Mouse (Mus musculus) kidney, embryonic 15.5 days (tissue): ENCODE data around the gene Fam19a3. TPM values are rescaled to one million over a fixed set of nuclear protein-coding genes. Genes with fewer than 3 reads are reported as not detected.
"Not testable (repeated sequence)": the region's sequence is repeated elsewhere in the genome, so short reads cannot be mapped to it uniquely, and the experiment has no call there.

Source experiments
- ATAC-seq: fragments of 200-750 bp; cut with Nextera tagmentation; replicated peaks from 2 replicates; pipeline ENCODE4 v1.8.0; 2017; ENCODE audit warnings: moderate TSS enrichment; ENCODE audit not compliant: low FRiP score
- H3K27ac ChIP-seq: fragments of 300-500 bp; sonication (generic); 2 replicates; pipeline ENCODE4 v1.5.1; 2015; ENCODE audit warnings: mild to moderate bottlenecking, inconsistent platforms
- H3K27me3 ChIP-seq: fragments of 300-500 bp; sonication (generic); 2 replicates; pipeline ENCODE4 v1.6.1; 2015; ENCODE audit warnings: inconsistent platforms
- H3K36me3 ChIP-seq: fragments of 300-500 bp; sonication (generic); 2 replicates; pipeline ENCODE4 v1.6.1; 2015; ENCODE audit warnings: inconsistent platforms
- H3K4me1 ChIP-seq: fragments of 300-500 bp; sonication (generic); 2 replicates; pipeline ENCODE4 v1.6.1; 2015; ENCODE audit warnings: inconsistent platforms
- H3K4me2 ChIP-seq: fragments of 300-500 bp; sonication (generic); 2 replicates; pipeline ENCODE4 v1.6.1; 2015; ENCODE audit warnings: moderate library complexity, mild to moderate bottlenecking, inconsistent platforms
- H3K4me3 ChIP-seq: fragments of 300-500 bp; sonication (generic); replicated peaks from 2 replicates; pipeline ENCODE4 v1.5.1; 2015; ENCODE audit warnings: mild to moderate bottlenecking, inconsistent platforms
- H3K9ac ChIP-seq: fragments of 300-500 bp; sonication (generic); 2 replicates; pipeline ENCODE4 v1.6.1; 2015; ENCODE audit warnings: mild to moderate bottlenecking, inconsistent platforms
- H3K9me3 ChIP-seq: fragments of 300-500 bp; sonication (generic); replicated peaks from 2 replicates; pipeline ENCODE4 v1.6.1; 2016; ENCODE audit warnings: inconsistent platforms
- WGBS: fragments of 180-500 bp; shearing (Covaris S2); methylation state at CpG from one replicate; pipeline ENCODE4 v1.1.7; 2015; ENCODE audit warnings: mixed read lengths; 5-methylcytosine and 5-hydroxymethylcytosine counted together
- polyA plus RNA-seq: library from polyadenylated mRNA; unstranded; fragments of >200 nt; fragmentation: Nextera tagmentation; extraction: Ambion mirVana; gene quantifications from 2 replicates; pipeline ENCODE4 v1.2.1, GENCODE M21; 2015

The Fam19a3 gene
- polyA plus RNA-seq, 1 experiment from 2014 or later = 0.06 TPM

- ATAC-seq = no peak
- peaks cover 37% of the 10 kb centered on the region for H3K4me1 ChIP-seq
These were observed 4.3 kb downstream of the Fam19a3 start for GRCm38 (mm10) chr3:104777342-104777741.

GRCm38 (mm10) chr3:104773301-104773700, 8.3 kb downstream of the Fam19a3 start:
- Histone ChIP-seq H3K27ac (no peak overlapping the region), H3K36me3 (no peaks in the 10 kb centered on the region), H3K4me2 (no peak overlapping the region), H3K9me3 (no peaks in the 10 kb centered on the region), H3K27me3 (peaks cover 38% of the 10 kb centered on the region), H3K9ac (no peak overlapping the region), H3K4me1 (peaks cover 12% of the 10 kb centered on the region), H3K4me3 (no peak overlapping the region)
- ATAC-seq = no peak
- WGBS = 68% methylated on average over 7 of the region's 7 CpGs

More at GRCm38 (mm10) chr3:104777342-104777741, 4.3 kb downstream of the Fam19a3 start:
- peaks cover 74% of the 10 kb centered on the region for H3K27me3 ChIP-seq
- peak overlapping the region; percentile 36 for H3K4me3 ChIP-seq
- no peak overlapping the region for H3K9ac ChIP-seq
- WGBS = under 1% methylated on average over 20 of the region's 20 CpGs
- H3K4me2 ChIP-seq = peak overlapping the region; percentile 70
- no peaks in the 10 kb centered on the region for H3K36me3 ChIP-seq
- no peaks in the 10 kb centered on the region for H3K9me3 ChIP-seq
- H3K27ac ChIP-seq = no peak overlapping the region

- H3K4me1 ChIP-seq = peaks cover 6% of the 10 kb centered on the region; the same call in 1 of the 2 replicates
- no peak overlapping the region for H3K9ac ChIP-seq
- H3K4me3 ChIP-seq = no peak overlapping the region
- WGBS = 40% methylated on average over 6 of the region's 6 CpGs
- H3K36me3 ChIP-seq = no peaks in the 10 kb centered on the region
- no peak overlapping the region for H3K27ac ChIP-seq
- peaks cover 19% of the 10 kb centered on the region for H3K27me3 ChIP-seq
- no peak for ATAC-seq
- no peak overlapping the region for H3K4me2 ChIP-seq
- no peaks in the 10 kb centered on the region for H3K9me3 ChIP-seq
These were observed 10.2 kb downstream of the Fam19a3 start for GRCm38 (mm10) chr3:104771460-104771859.

GRCm38 (mm10) chr3:104770918-104771317, 10.7 kb downstream of the Fam19a3 start:
- no peak overlapping the region for H3K4me3 ChIP-seq
- no peak for ATAC-seq
- peaks cover 6% of the 10 kb centered on the region; the same call in 1 of the 2 replicates for H3K4me1 ChIP-seq
- H3K36me3 ChIP-seq = no peaks in the 10 kb centered on the region
- H3K27me3 ChIP-seq = peaks cover 14% of the 10 kb centered on the region
- H3K27ac ChIP-seq = no peak overlapping the region
- no peak overlapping the region for H3K4me2 ChIP-seq
- H3K9ac ChIP-seq = no peak overlapping the region
- H3K9me3 ChIP-seq = no peaks in the 10 kb centered on the region
- 51% methylated on average over 3 of the region's 3 CpGs for WGBS

GRCm38 (mm10) chr3:104770035-104770434, 11.6 kb downstream of the Fam19a3 start:
- 62% methylated on average over 10 of the region's 10 CpGs for WGBS
- no peak for ATAC-seq
- H3K4me3 ChIP-seq = no peak overlapping the region

GRCm38 (mm10) chr3:104769135-104769534, 12.5 kb downstream of the Fam19a3 start:
- WGBS = 31% methylated on average over 3 of the region's 3 CpGs
- Histone ChIP-seq H3K9ac (no peak overlapping the region), H3K27ac (no peak overlapping the region), H3K9me3 (no peaks in the 10 kb centered on the region), H3K4me2 (no peak overlapping the region), H3K27me3 (peaks cover 9% of the 10 kb centered on the region; the same call in 1 of the 2 replicates), H3K4me3 (no peak overlapping the region), H3K36me3 (no peaks in the 10 kb centered on the region), H3K4me1 (peaks cover 6% of the 10 kb centered on the region; the same call in 1 of the 2 replicates)
- ATAC-seq = no peak

More at GRCm38 (mm10) chr3:104770035-104770434, 11.6 kb downstream of the Fam19a3 start:
- peaks cover 9% of the 10 kb centered on the region; the same call in 1 of the 2 replicates for H3K27me3 ChIP-seq
- no peak overlapping the region for H3K27ac ChIP-seq
- no peak overlapping the region for H3K4me2 ChIP-seq
- H3K4me1 ChIP-seq = peaks cover 6% of the 10 kb centered on the region; the same call in 1 of the 2 replicates
- H3K9me3 ChIP-seq = no peaks in the 10 kb centered on the region
- no peak overlapping the region for H3K9ac ChIP-seq
- no peaks in the 10 kb centered on the region for H3K36me3 ChIP-seq

- Histone ChIP-seq H3K27ac (no peak overlapping the region), H3K4me3 (no peak overlapping the region), H3K9me3 (no peaks in the 10 kb centered on the region), H3K4me1 (no peaks in the 10 kb centered on the region), H3K9ac (no peak overlapping the region), H3K36me3 (no peaks in the 10 kb centered on the region), H3K27me3 (no peaks in the 10 kb centered on the region), H3K4me2 (no peak overlapping the region)
- no peak for ATAC-seq
- WGBS = 78% methylated on average over 4 of the region's 4 CpGs
These were observed 13.9 kb downstream of the Fam19a3 start for GRCm38 (mm10) chr3:104767716-104768115.

GRCm38 (mm10) chr3:104767141-104767540, 14.5 kb downstream of the Fam19a3 start:
- whole genome bisulfite sequencing = 54% methylated on average over 2 of the region's 2 CpGs
- H3K4me1 ChIP-seq = no peaks in the 10 kb centered on the region
- H3K9me3 ChIP-seq = no peaks in the 10 kb centered on the region
- H3K27me3 ChIP-seq = no peaks in the 10 kb centered on the region
- no peak overlapping the region for H3K27ac ChIP-seq
- no peak overlapping the region for H3K9ac ChIP-seq
- no peak for ATAC-seq
- H3K36me3 ChIP-seq = no peaks in the 10 kb centered on the region
- no peak overlapping the region for H3K4me2 ChIP-seq
- no peak overlapping the region for H3K4me3 ChIP-seq

GRCm38 (mm10) chr3:104765021-104765420, 16.6 kb downstream of the Fam19a3 start:
- no peak overlapping the region for H3K4me2 ChIP-seq
- no peaks in the 10 kb centered on the region for H3K36me3 ChIP-seq
- H3K4me1 ChIP-seq = no peaks in the 10 kb centered on the region
- no peak overlapping the region for H3K9ac ChIP-seq
- WGBS = 25% methylated on average over 4 of the region's 4 CpGs
- no peak overlapping the region for H3K4me3 ChIP-seq
- no peak for ATAC-seq
- H3K27ac ChIP-seq = no peak overlapping the region
- H3K9me3 ChIP-seq = no peaks in the 10 kb centered on the region
- peaks cover 9% of the 10 kb centered on the region for H3K27me3 ChIP-seq

GRCm38 (mm10) chr3:104762103-104762863, 19.4 kb downstream of the Fam19a3 start:
- H3K4me2 ChIP-seq, H3K27ac ChIP-seq, H3K36me3 ChIP-seq, H3K9ac ChIP-seq, H3K4me3 ChIP-seq, ATAC-seq, H3K9me3 ChIP-seq: not testable (repeated sequence)
- Histone ChIP-seq H3K27me3 (peaks cover 18% of the 10 kb centered on the region), H3K4me1 (peaks cover 11% of the 10 kb centered on the region; the same call in 1 of the 2 replicates)
- 30% methylated on average over 20 of the region's 20 CpGs for WGBS

GRCm38 (mm10) chr3:104758869-104759268, 22.8 kb downstream of the Fam19a3 start:
- no peaks in the 10 kb centered on the region for H3K36me3 ChIP-seq
- peaks cover 11% of the 10 kb centered on the region; the same call in 1 of the 2 replicates for H3K4me1 ChIP-seq
- peak overlapping the region; percentile 44; the same call in 1 of the 2 replicates for H3K9ac ChIP-seq
- H3K4me3 ChIP-seq = peak overlapping the region; percentile 44
- H3K9me3 ChIP-seq = no peaks in the 10 kb centered on the region
- H3K27me3 ChIP-seq = peaks cover 18% of the 10 kb centered on the region
- H3K27ac ChIP-seq = no peak overlapping the region
- no peak for ATAC-seq
- 12% methylated on average over 5 of the region's 5 CpGs for WGBS
- H3K4me2 ChIP-seq = peak overlapping the region; percentile 80

GRCm38 (mm10) chr3:104758406-104758805, 23.2 kb downstream of the Fam19a3 start:
- H3K9ac ChIP-seq = peak overlapping the region; percentile 44; the same call in 1 of the 2 replicates
- no peak overlapping the region for H3K27ac ChIP-seq
- H3K4me3 ChIP-seq = peak overlapping the region; percentile 44
- H3K4me1 ChIP-seq = peaks cover 11% of the 10 kb centered on the region; the same call in 1 of the 2 replicates
- 1% methylated on average over 27 of the region's 27 CpGs for WGBS
- peaks cover 18% of the 10 kb centered on the region for H3K27me3 ChIP-seq
- no peaks in the 10 kb centered on the region for H3K36me3 ChIP-seq
- H3K4me2 ChIP-seq = peak overlapping the region; percentile 80
- H3K9me3 ChIP-seq = no peaks in the 10 kb centered on the region
- peak; percentile 81 for ATAC-seq
